Mouse (Mus musculus) mouse embryonic stem cell (cell line): ENCODE data around the gene Tapbp.
"Not testable (repeated sequence)": the region's sequence is repeated elsewhere in the genome, so short reads cannot be mapped to it uniquely, and the experiment has no call there.

Source experiments
- in situ Hi-C, 2 experiments: fragments of 300-500 bp; cut with MboI; formaldehyde crosslinking; loops; 1 replicate in 1 of 2; 3 replicates in 1 of 2; pipeline ENCODE4 v1.14.3; 2019 to 2020; ENCODE audit warnings: low sequenced_read_pairs in 2 of 2, low pct_unique_long_range_greater_than_20kb in 1 of 2, mixed read lengths in 1 of 2; ENCODE audit not compliant: unreplicated experiment in 1 of 2

Tapbp gene

DNA sequence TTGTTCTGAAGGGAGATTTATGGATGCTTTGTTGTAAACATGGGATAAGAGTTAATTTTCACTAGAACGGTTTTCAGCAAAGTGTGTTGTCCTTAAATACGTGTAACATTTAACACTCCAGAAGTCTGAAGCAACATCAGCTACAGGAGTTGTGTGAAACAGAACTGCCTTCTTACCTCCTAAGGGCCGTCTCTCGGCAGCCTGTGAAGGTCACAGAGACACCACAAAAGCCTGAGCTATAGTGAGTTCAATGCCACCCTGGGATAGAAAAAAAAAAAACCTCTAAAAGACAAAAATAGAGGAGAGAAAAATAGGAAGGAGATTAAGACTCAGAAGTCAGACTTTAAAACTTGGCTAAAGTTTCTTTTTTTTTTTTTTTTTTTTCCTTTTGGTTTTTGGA is 13.6 kb upstream of the Tapbp start:
- in situ Hi-C loops: no loop called here

DNA sequence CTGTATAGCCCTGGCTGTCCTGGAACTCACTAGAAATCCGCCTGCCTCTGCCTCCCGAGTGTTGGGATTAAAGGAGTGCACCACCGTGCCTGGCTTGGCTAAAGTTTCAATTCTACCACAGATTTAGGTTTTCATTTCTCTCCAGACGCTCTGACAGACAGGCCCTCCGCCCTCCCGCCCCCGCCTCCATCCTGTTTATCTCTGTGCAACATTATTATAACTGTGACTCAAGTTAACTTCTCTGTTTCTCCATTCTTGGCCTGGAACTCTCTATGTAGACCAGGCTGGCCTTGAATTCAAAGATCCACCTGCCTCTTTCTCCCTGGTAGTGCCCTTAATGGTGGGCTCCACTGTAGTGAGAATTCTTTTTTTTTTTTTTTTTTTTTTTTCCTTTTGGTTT is 13.2 kb upstream of the Tapbp start:
- in situ Hi-C loops: no loop called here

GRCm38 (mm10) chr17:33903911-33904651 is 11.6 kb upstream of the Tapbp start:
- in situ Hi-C loops: not testable (repeated sequence)

DNA sequence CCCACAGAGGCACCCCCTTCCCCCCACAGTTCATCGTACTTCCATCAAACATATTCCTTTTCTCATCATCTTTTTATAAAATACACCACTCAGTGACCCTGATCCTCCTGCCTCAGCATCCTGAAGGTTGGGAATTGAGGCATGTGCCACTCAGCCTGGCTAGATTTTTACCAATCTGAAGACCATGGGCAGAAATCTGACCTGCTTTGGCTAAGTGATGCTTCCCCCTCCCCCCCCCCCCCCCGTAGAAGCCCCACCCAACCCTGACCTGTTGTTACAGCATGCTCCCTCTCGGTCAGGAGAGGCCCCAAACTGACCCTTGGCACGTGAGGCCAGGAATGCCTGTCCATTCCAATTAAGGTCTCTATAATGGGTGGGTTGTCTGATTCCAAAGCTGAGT is 10.9 kb upstream of the Tapbp start, which contains the start of gene Platr17:
Gene Platr17 (plus strand): TSS at position 301 of the 400 bp plus-strand sequence.
- in situ Hi-C loops: not testable (repeated sequence)

- in situ Hi-C loops: no loop called here
Measured at GRCm38 (mm10) chr17:33908331-33909076, 7.2 kb upstream of the Tapbp start.

GRCm38 (mm10) chr17:33909077-33909868 is 6.4 kb upstream of the Tapbp start, which contains the start of gene Daxx:
TSS of gene Daxx (plus strand) at chr17:33909414.
- in situ Hi-C loops: no loop called here

DNA sequence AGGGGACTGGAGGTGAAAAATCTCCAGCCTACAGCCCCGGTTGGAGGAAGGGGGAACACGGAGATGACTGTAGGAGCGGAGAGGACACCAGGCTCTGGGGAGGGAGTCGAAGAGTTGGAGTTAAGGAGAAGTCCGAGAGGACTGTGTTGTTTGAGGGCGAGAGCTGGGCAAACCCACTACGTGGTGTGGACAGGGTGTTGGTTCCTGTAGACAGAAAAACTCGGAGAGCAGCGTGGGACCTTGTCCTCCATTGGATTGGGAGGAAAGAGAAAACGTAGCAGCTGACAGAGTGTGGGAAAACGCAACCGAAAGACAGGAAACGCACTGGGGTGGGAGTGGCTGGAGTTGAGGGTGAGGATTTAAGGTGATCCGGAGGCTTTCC is 5.8 kb upstream of the Tapbp start:
- in situ Hi-C loops: no loop called here

DNA sequence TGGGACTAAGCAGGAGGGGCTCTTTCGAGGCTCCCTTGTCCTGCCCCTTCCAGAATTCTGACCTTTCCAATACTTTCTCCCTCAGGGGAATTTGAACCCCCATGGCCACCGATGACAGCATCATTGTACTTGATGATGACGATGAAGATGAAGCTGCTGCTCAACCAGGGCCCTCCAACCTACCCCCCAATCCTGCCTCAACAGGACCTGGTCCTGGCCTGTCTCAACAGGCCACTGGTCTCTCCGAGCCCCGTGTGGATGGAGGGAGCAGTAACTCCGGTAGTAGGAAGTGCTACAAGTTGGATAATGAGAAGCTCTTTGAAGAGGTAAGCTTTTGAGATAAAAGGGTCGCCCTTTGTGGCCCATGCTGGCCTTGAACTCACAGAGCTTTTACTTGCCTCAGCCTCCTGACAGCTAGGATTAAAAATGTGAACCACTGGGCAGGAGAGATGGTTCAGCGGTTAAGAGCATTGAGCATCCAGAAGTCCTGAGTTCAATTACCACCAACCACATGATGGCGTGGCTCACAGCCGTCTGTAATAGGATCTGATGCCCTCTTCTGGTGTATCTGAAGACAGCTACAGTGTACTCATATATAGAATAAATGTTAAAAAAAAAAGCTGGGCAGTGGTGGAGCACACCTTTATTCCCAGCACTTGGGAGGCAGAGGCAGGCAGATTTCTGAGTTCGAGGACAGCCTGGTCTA is 5.2 kb upstream of the Tapbp start:
- in situ Hi-C loops: no loop called here

GRCm38 (mm10) chr17:33911052-33911812 is 4.5 kb upstream of the Tapbp start:
- in situ Hi-C loops: no loop called here

DNA sequence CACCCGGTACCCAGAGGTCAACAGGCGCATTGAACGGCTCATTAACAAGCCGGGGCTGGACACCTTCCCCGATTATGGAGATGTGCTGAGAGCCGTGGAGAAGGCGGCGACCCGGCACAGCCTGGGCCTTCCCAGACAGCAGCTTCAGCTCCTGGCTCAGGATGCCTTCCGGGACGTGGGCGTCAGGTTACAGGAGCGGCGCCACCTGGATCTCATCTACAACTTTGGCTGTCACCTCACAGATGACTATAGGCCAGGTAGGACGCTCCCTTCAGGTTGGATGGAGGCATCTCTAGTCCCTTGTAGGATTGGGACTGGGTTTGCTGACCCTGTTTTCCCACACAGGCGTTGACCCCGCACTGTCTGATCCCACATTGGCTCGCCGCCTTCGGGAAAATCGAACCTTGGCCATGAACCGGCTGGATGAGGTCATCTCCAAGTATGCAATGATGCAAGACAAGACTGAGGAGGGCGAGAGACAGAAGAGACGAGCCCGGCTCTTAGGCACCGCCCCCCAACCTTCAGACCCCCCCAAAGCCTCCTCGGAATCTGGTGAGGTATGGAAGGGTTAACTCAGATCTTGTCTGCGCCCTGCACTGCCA is 3.8 kb upstream of the Tapbp start:
- in situ Hi-C loops: no loop called here

DNA sequence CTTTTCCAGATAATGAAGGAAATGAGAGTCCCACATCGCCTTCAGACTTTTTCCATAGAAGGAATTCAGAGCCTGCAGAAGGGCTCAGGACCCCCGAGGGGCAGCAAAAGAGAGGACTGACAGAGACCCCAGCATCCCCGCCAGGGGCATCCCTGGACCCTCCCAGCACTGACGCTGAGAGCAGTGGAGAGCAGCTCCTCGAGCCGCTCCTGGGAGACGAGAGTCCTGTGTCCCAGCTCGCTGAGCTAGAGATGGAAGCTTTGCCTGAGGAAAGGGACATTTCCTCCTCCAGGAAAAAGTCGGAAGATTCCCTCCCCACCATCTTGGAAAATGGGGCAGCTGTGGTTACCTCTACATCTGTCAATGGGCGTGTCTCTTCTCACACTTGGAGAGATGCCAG is 2.4 kb upstream of the Tapbp start:
- in situ Hi-C loops: no loop called here

DNA sequence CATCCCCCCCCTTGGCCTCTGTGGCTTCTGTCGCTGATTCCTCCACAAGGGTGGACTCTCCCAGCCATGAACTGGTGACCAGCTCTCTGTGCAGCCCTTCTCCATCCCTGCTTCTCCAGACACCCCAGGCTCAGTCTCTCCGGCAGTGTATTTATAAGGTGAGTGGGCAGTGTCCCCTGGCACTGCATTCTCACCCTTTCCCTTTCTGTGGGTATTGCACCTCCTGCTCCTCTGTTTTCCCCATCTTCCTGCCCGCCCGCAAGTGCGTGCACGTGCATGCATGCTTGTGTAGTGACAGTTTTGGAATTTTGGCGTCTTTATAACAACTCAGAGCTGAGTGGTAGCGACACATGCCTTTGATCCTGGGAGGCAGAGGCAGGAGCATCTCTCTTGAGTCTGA is 1.8 kb upstream of the Tapbp start:
- in situ Hi-C loops: no loop called here

DNA sequence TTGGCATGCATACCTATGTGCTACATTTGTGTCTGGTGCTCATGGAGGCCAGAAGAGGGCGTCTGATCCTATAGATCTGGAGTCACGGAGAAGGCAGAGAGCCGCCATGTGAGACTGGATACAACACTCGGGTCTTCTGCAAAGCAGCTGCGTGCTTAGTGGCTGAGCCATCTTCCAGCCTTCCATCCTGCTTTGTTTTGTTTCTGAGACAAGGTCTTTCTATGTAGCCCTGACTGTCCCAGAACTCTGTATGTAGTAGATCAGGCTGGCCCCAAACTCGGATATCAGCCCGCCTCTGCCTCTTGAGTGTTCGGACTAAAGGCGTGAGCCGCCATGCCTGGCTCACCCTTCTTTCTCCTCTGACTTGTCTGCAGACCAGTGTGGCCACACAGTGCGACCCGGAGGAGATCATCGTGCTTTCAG is 719 bp upstream of the Tapbp start:
- in situ Hi-C loops: no loop called here

GRCm38 (mm10) chr17:33916294-33916693 is 595 bp downstream of the Tapbp start:
- in situ Hi-C loops: no loop called here

GRCm38 (mm10) chr17:33916847-33917655 is 1.4 kb downstream of the Tapbp start:
- in situ Hi-C loops: no loop called here

DNA sequence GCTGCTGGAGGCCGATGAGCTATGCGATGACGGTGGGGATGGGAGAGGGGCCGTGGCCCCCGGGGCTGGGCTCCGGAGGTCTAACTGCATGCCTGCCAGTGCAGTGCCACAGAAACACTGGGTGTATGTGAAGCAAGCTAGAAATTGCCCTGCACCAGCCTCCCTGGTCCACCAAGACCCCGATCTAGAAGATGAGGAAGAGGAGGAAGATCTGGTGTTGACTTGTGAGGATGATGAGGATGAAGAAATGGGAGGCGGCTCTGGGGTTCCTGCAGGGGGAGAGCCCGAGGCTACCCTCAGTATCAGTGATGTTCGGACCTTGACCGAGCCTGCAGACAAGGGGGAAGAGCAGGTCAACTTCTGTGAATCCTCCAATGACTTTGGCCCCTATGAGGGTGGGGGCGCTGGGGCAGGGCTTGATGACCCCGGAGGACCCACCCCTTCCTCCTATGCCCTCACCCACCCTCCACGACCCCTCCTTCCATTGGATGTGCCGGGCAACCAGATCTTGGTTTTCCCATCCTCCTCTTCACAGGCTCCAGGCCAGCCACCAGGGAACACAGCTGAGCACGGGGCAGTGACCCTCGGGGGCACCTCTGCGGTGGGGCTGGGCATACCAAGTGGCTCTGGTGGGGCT is 2.1 kb downstream of the Tapbp start:
- in situ Hi-C loops: no loop called here
